Mouse (Mus musculus): ENCODE measurements around the gene Vmn2r85.
"Not testable (repeated sequence)": the region's sequence is repeated elsewhere in the genome, so short reads cannot be mapped to it uniquely, and the experiment has no call there.

The Vmn2r85 gene

GRCm38 (mm10) chr10:130429603-130430002 is at the start of gene Vmn2r85:
Gene Vmn2r85 (minus strand): TSS chr10:130429703.
- not testable (repeated sequence) for DNase-seq (ENCODE audit: low spot score in 2 of 2)

- peak; percentile 2 for DNase-seq (ENCODE audit: low spot score in 2 of 2)
These were observed 40.8 kb upstream of the Vmn2r85 start for GRCm38 (mm10) chr10:130470311-130470760.

GRCm38 (mm10) chr10:130455950-130456349 is 26.4 kb upstream of the Vmn2r85 start, which contains the start of gene Vmn2r86:
Gene Vmn2r86 (minus strand): TSS chr10:130456050.
- DNase-seq (ENCODE audit: low spot score in 2 of 2), result not testable (repeated sequence)

GRCm38 (mm10) chr10:130444776-130445175 is 15.3 kb upstream of the Vmn2r85 start:
- no peak for DNase-seq (ENCODE audit: low spot score in 2 of 2)

GRCm38 (mm10) chr10:130434185-130434898 is 4.8 kb upstream of the Vmn2r85 start:
- not testable (repeated sequence) for DNase-seq (ENCODE audit: low spot score in 2 of 2)

GRCm38 (mm10) chr10:130422368-130422767 is 7.1 kb downstream of the Vmn2r85 start:
- DNase-seq (ENCODE audit: low spot score in 2 of 2), result not testable (repeated sequence)

GRCm38 (mm10) chr10:130420401-130420800 is 9.1 kb downstream of the Vmn2r85 start:
- no peak for DNase-seq (ENCODE audit: low spot score in 2 of 2)

- DNase-seq (ENCODE audit: low spot score in 2 of 2), result not testable (repeated sequence)
These were observed 9.5 kb downstream of the Vmn2r85 start for GRCm38 (mm10) chr10:130419954-130420353.

GRCm38 (mm10) chr10:130416352-130416751 is 13.2 kb downstream of the Vmn2r85 start:
- DNase-seq (ENCODE audit: low spot score in 2 of 2), result not testable (repeated sequence)

GRCm38 (mm10) chr10:130412167-130412698 is 17.3 kb downstream of the Vmn2r85 start:
- DNase-seq (ENCODE audit: low spot score in 2 of 2), result not testable (repeated sequence)

- no peak for DNase-seq (ENCODE audit: low spot score in 2 of 2)
These were observed 35.3 kb downstream of the Vmn2r85 start, which contains the start of gene Vmn2r84 for GRCm38 (mm10) chr10:130394232-130394631. Gene Vmn2r84 (minus strand): TSS chr10:130394332.

GRCm38 (mm10) chr10:130375145-130375544 is 54.4 kb downstream of the Vmn2r85 start:
- no peak for DNase-seq (ENCODE audit: low spot score in 2 of 2)

GRCm38 (mm10) chr10:130372491-130373173 is 56.9 kb downstream of the Vmn2r85 start:
- DNase-seq (ENCODE audit: low spot score in 2 of 2), result no peak

GRCm38 (mm10) chr10:130371644-130372043 is 57.9 kb downstream of the Vmn2r85 start:
- no peak for DNase-seq (ENCODE audit: low spot score in 2 of 2)

- DNase-seq (ENCODE audit: low spot score in 2 of 2), result no peak
These were observed 59.4 kb downstream of the Vmn2r85 start for GRCm38 (mm10) chr10:130370005-130370682.

GRCm38 (mm10) chr10:130368384-130368783 is 61.1 kb downstream of the Vmn2r85 start:
- no peak for DNase-seq (ENCODE audit: low spot score in 2 of 2)

- no peak for DNase-seq (ENCODE audit: low spot score in 2 of 2)
These were observed 64.7 kb downstream of the Vmn2r85 start for GRCm38 (mm10) chr10:130364766-130365165.

Data from right cerebral cortex, postnatal 36 days (tissue).